Mouse (Mus musculus): ENCODE measurements around the gene Barx2. TPM values are rescaled to one million over a fixed set of nuclear protein-coding genes. Genes with fewer than 3 reads are reported as not detected.

Barx2 gene
- total RNA-seq, 2 experiments from 2014 or later, result 4.3 to 4.5 TPM

DNA sequence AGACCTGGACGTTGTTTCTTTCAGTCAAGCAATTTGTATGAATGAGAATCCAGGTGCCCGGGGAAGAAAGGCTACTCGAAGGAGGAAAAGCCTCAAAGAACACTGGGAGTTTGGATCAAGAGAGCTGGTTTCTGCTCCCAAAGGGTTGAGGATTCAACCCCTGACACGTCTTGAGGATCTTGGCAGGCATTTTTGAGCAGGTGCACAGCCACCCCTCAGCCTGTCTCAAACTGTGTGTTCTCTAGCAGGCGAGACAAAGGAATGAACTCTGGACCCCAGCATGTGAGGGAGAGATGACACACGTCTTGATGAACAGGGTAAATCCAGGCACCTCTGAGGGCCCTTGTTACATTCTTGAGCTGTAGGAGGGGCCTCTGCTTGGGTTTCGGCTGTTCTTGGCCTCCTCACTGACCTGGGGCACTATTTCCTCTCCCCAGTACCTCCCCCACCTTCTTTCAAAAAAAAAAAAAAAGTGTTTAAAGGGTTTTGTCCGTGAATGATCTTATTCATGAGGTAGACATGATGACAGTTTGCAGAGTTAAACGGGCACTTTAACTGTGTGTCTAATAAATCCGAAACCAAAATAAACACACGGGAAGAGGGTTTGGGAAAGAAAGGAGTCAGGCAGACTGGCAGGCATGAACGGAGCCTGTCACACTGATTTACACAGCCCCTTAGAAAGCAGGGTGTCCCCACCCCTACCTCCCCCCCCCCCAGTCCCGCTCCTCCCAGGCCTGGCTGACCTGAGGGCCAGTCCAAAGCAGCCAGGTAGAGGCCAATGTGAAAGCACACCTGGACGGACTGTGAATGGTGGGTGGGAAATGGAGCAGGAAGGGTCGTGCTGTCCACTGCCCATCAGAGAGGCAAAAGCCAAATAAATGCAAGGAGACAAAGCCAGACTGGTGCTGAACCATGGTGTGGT is 73.9 kb downstream of the Barx2 start:
- intact Hi-C loops (cut with DNase I), result no loop called here
- DNase-seq, result no peak

DNA sequence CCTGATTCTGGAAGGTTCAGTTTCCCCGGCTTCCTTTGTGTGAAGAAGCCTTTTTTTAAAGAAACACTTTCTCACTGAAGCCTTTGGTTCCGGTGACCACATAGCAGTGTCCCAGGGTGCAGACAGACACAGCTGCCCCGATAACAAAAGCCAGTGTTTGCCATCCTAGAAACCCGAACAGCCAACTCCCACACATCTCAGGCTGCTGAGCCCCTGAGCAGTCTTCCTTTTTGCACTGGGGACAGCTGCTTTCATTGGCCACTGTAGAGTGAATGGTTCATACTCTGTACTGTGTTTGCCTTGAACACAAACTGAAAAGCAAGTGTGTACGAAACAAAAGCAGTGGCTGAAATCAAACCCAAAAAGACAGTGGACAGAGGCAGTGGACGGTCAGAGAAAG is 75.2 kb downstream of the Barx2 start:
- no peak for DNase-seq
- intact Hi-C loops (cut with DNase I), result no loop called here

DNA sequence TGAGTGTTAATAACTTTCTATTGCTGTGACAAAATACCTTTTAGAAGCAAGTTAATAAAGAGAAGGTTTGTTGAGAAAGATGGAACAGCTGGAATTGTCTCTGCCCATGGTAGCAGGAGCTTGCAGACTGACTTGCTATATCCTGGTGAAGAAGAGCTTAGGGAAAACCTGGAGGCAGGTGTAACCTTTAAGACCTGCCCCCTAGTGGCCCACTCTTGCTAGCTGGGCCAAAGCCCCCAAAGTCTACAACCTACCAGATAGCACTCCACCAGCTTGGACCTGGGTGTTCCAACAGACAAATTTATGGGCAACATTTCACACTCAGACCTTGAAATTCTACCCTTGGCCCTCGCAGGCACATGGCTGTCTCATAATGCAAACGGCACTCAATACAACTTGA is 104.5 kb downstream of the Barx2 start:
- no peak for DNase-seq
- intact Hi-C loops (cut with DNase I), result no loop called here

DNA sequence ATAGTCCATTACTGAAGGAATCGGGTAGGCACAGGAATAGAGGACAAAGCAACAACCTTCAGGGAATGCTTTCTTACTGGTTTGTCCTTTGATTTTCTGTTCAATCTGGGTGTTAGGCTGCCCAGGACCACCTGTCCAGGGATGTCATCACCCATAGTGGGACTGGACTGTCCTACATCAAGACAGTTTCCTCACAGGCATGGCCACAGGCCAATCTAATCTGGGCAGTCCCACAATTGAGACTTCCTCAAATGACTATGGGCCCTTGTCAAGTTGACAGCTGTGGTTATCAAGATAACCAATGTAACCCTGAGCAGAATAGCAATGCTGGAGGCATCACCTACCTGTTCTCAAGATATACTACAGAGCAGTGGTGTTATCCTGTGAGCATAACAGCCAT is 110.6 kb downstream of the Barx2 start:
- intact Hi-C loops (cut with DNase I), result no loop called here
- no peak for DNase-seq

Other genes starting within 250 kb of the Barx2 start
- 100 to 1,000 TPM; 197 to 209 TPM for gene Arhgap32, start 202.7 kb upstream of the Barx2 start, total RNA-seq (2021)